Mouse (Mus musculus): ENCODE data around the gene Spag8.

- TF ChIP-seq CTCF (IDR thresholded peaks at IDR 0.05; ENCODE audit: borderline replicate concordance, extremely low read depth, insufficient read depth, insufficient read length): no peak
- no peak for TF ChIP-seq POLR2A (IDR thresholded peaks at IDR 0.05; ENCODE audit: borderline replicate concordance, extremely low read depth, insufficient read depth, insufficient read length, poor library complexity, severe bottlenecking)
Measured at GRCm38 (mm10) chr4:43640491-43640890, 12.9 kb downstream of the Spag8 start.

Data from brain, embryonic 14.5 days (tissue).